ENCODE assay signal across 9 mouse cellular contexts in the genomic region with DNA sequence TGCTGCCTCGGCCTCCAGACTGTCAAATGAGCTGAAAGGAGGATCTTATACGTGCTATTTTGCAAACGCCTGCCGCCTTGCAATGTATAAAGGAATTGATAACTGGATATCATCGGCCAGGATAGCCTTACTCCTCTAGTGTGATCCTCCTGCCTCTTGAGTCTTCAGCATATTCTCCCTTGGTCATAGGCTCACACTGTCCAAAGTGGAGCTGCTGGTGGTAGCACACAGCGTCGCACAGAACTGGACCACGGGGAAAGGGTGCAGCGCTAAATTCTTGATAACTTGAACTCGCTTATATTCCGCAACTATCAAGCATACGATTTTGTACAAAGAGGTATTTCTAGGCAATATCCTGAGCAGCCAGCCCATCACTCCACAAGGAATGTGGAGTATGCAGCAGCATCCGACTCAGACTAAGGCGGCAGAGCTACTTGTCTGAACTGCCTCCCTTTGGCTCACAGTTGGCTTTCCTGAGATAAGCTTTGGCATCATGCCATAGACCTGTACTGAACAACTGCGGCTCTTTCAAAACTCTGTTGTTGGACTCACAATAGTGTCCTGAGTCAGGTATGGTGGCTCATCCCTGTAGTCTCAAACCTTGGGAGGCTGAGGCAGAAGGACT. TPM values are rescaled to one million over a fixed set of nuclear protein-coding genes. Genes with fewer than 3 reads are reported as not detected.
A peak's percentile ranks its signal among the peaks of the same experiment; 100 is the strongest.
DNase-seq lines count a peak whose midpoint lies in the region; ATAC-seq lines count a peak whose summit lies in the region.
"Had no signal": no experiment of that assay in that cellular context is flagged by ENCODE, and none has a peak within 500 bp of the region (broad histone marks: within the 10 kb centered on the region; RNA-seq: fewer than 3 reads in every experiment).

No protein-coding gene starts in this region.

- DNase-seq in heart, postnatal 36 days, result no peak
- DNase-seq in midbrain, embryonic 11.5 days (ENCODE audit: low spot score, missing footprints), result peak; percentile 81
- DNase-seq: cerebellum, adult 18-20 months had no signal

- H3K27me3 ChIP-seq in heart, embryonic 13.5 days (replicated peaks), result no peaks in the 10 kb centered on the region
- no peaks in the 10 kb centered on the region; the same call in 1 of the 2 replicates for H3K27me3 ChIP-seq in midbrain, embryonic 11.5 days (ENCODE audit: control insufficient read depth, insufficient read depth, low read length)
- no peaks in the 10 kb centered on the region for H3K27me3 ChIP-seq in midbrain, embryonic 16.5 days (ENCODE audit: control insufficient read depth, insufficient read depth, low read depth, low read length)
- H3K27me3 ChIP-seq in heart, embryonic 16.5 days (ENCODE audit: control insufficient read depth, insufficient read depth, low read length), result no peaks in the 10 kb centered on the region
- H3K27me3 ChIP-seq: hindbrain, embryonic 13.5 days had no signal

- H3K4me2 ChIP-seq in heart, embryonic 13.5 days, result peak overlapping the region; percentile 56
- H3K4me2 ChIP-seq in midbrain, embryonic 11.5 days, result no peak overlapping the region
- no peak overlapping the region for H3K4me2 ChIP-seq in midbrain, embryonic 16.5 days (ENCODE audit: low read length)
- no peak overlapping the region for H3K4me2 ChIP-seq in heart, embryonic 16.5 days (ENCODE audit: low read depth, low read length)

- H3K36me3 ChIP-seq in heart, embryonic 13.5 days, result no peaks in the 10 kb centered on the region
- no peaks in the 10 kb centered on the region for H3K36me3 ChIP-seq in midbrain, embryonic 11.5 days (ENCODE audit: control insufficient read depth, insufficient read depth, low read length)
- H3K36me3 ChIP-seq in midbrain, embryonic 16.5 days (ENCODE audit: control insufficient read depth, insufficient read depth, low read length), result no peaks in the 10 kb centered on the region
- H3K36me3 ChIP-seq in heart, embryonic 16.5 days (ENCODE audit: control insufficient read depth, insufficient read depth), result no peaks in the 10 kb centered on the region
- H3K36me3 ChIP-seq: hindbrain, embryonic 13.5 days had no signal

- H3K27ac ChIP-seq in heart, embryonic 13.5 days (replicated peaks), result 0 out of 2 replicates have a peak overlapping the region, but pooled peaks have one; percentile 45
- no peak overlapping the region for H3K27ac ChIP-seq in midbrain, embryonic 11.5 days (ENCODE audit: low read depth, low read length)
- H3K27ac ChIP-seq in midbrain, embryonic 16.5 days (ENCODE audit: low read length), result no peak overlapping the region
- H3K27ac ChIP-seq in heart, embryonic 16.5 days (ENCODE audit: low read length), result no peak overlapping the region
- H3K27ac ChIP-seq: hindbrain, embryonic 13.5 days had no signal

- no peak overlapping the region for H3K9ac ChIP-seq in heart, embryonic 13.5 days
- H3K9ac ChIP-seq in midbrain, embryonic 11.5 days (ENCODE audit: low read length), result no peak overlapping the region
- no peak overlapping the region for H3K9ac ChIP-seq in midbrain, embryonic 16.5 days (ENCODE audit: low read depth, low read length)
- no peak overlapping the region for H3K9ac ChIP-seq in heart, embryonic 16.5 days (ENCODE audit: low read length)
- H3K9ac ChIP-seq: hindbrain, embryonic 13.5 days had no signal

- no peaks in the 10 kb centered on the region for H3K9me3 ChIP-seq in heart, embryonic 13.5 days
- H3K9me3 ChIP-seq in midbrain, embryonic 11.5 days (ENCODE audit: control insufficient read depth, low read length), result no peaks in the 10 kb centered on the region
- no peaks in the 10 kb centered on the region; the same call in 1 of the 2 replicates for H3K9me3 ChIP-seq in midbrain, embryonic 16.5 days (replicated peaks; ENCODE audit: control insufficient read depth, low read length, poor library complexity, severe bottlenecking)
- no peaks in the 10 kb centered on the region for H3K9me3 ChIP-seq in heart, embryonic 16.5 days (replicated peaks; ENCODE audit: control insufficient read depth, low read length)

- peaks cover 22% of the 10 kb centered on the region for H3K4me1 ChIP-seq in heart, embryonic 13.5 days
- peaks cover 8% of the 10 kb centered on the region; the same call in 1 of the 2 replicates for H3K4me1 ChIP-seq in midbrain, embryonic 11.5 days (ENCODE audit: control insufficient read depth, insufficient read depth, low read length)
- peaks cover 5% of the 10 kb centered on the region; the same call in 1 of the 2 replicates for H3K4me1 ChIP-seq in midbrain, embryonic 16.5 days (ENCODE audit: control insufficient read depth, insufficient read depth, low read length)
- peaks cover 9% of the 10 kb centered on the region for H3K4me1 ChIP-seq in heart, embryonic 16.5 days (ENCODE audit: control insufficient read depth, insufficient read depth, low read length)

- H3K4me3 ChIP-seq in heart, embryonic 13.5 days, result no peak overlapping the region
- no peak overlapping the region for H3K4me3 ChIP-seq in midbrain, embryonic 11.5 days (ENCODE audit: low read depth, low read length)
- H3K4me3 ChIP-seq in midbrain, embryonic 16.5 days (ENCODE audit: low read depth, low read length), result no peak overlapping the region
- H3K4me3 ChIP-seq in heart, embryonic 16.5 days (ENCODE audit: low read length), result no peak overlapping the region
- H3K4me3 ChIP-seq: hindbrain, embryonic 13.5 days had no signal

- intact Hi-C loops in heart, postnatal 36 days (cut with DNase I), result no loop called here

- 44% methylated on average over 15 of the region's 15 CpGs for WGBS in heart, embryonic 13.5 days
- WGBS in midbrain, embryonic 11.5 days, result 88% methylated on average over 15 of the region's 15 CpGs
- 85% methylated on average over 15 of the region's 15 CpGs for WGBS in midbrain, embryonic 16.5 days
- 39% methylated on average over 15 of the region's 15 CpGs for WGBS in heart, embryonic 16.5 days

- no peak for ATAC-seq in heart, embryonic 13.5 days (ENCODE audit: extremely low read depth, insufficient number of reproducible peaks, low FRiP score, low TSS enrichment)
- no peak for ATAC-seq in midbrain, embryonic 11.5 days (ENCODE audit: low FRiP score)
- ATAC-seq in midbrain, embryonic 16.5 days, result no peak
- ATAC-seq in heart, embryonic 16.5 days (replicated peaks; ENCODE audit: extremely low read depth, insufficient read depth, low FRiP score), result peak; percentile 60; the same call in 1 of the 2 replicates
- 0 out of 2 replicates have a peak, but pooled peaks have one; percentile 57 for ATAC-seq in megakaryocyte-erythroid progenitor cell, adult 5-6 weeks (replicated peaks; ENCODE audit: low FRiP score, low TSS enrichment, poor library complexity, severe bottlenecking)
- no peak for ATAC-seq in monocyte, adult 5-6 weeks (replicated peaks; ENCODE audit: insufficient number of reproducible peaks, low FRiP score, low TSS enrichment, poor library complexity, severe bottlenecking)

RNA-seq across cellular contexts. Expression of a gene that starts 18.9 kb away (rescaled TPM):
- polyA plus RNA-seq in heart, embryonic 13.5 days (2015; fragmentation: Nextera tagmentation; extraction: Ambion mirVana), result 13.0 and 14.8 TPM in 2 replicates
- total RNA-seq in heart, postnatal 36 days (2021), result 10 to 100 TPM in 1 of 2 experiments, 1 to 10 TPM in 1; 9.4 to 10.9 TPM
- 45.2 and 50.7 TPM in 2 replicates for polyA plus RNA-seq in midbrain, embryonic 11.5 days (2014; fragmentation: Nextera tagmentation; extraction: Ambion mirVana)
- polyA plus RNA-seq in midbrain, embryonic 16.5 days (2015; fragmentation: Nextera tagmentation; extraction: Ambion mirVana), result 20.9 and 23.8 TPM in 2 replicates
- 20.2 and 20.6 TPM in 2 replicates for polyA plus RNA-seq in heart, embryonic 16.5 days (2015; fragmentation: Nextera tagmentation; extraction: Ambion mirVana)
- total RNA-seq in megakaryocyte-erythroid progenitor cell, adult 5-6 weeks (2014; fragmentation: Nextera tagmentation), result 0.13 TPM in 1 of 2 replicates, not detected in the other
- not detected in 2 replicates for total RNA-seq in megakaryocyte-erythroid progenitor cell, adult 5-6 weeks (2017)
- total RNA-seq in monocyte, adult 5-6 weeks (2017), result 0.19 TPM in 1 of 3 replicates, not detected in the others

Comparison
In these comparisons a context has a peak if more than half of its experiments do, and no peak if none do; other contexts are left out.
1. ATAC-seq: peak in heart, embryonic 16.5 days (single experiment) and megakaryocyte-erythroid progenitor cell, adult 5-6 weeks (single experiment); none in heart, embryonic 13.5 days (single experiment), midbrain, embryonic 11.5 days (single experiment), midbrain, embryonic 16.5 days (single experiment) and monocyte, adult 5-6 weeks (single experiment).